Comparison of ENCODE assay signal across 9 mouse cellular contexts in genomic region chr10:82961302-82961701, GRCm38 (mm10). TPM values are rescaled to one million over a fixed set of nuclear protein-coding genes. Genes with fewer than 3 reads are reported as not detected.
DNase-seq lines count a peak whose midpoint lies in the region; ATAC-seq and TF ChIP-seq lines count a peak whose summit lies in the region.
"Had no signal": no experiment of that assay in that cellular context is flagged by ENCODE, and none has a peak within 500 bp of the region (broad histone marks: within the 10 kb centered on the region; RNA-seq: fewer than 3 reads in every experiment).

No protein-coding gene starts in this region.

- WGBS in hindbrain, embryonic 10.5 days = 48% methylated on average over 7 of the region's 7 CpGs
- WGBS in hindbrain, embryonic 12.5 days = 54% methylated on average over 7 of the region's 7 CpGs
- 46% methylated on average over 7 of the region's 7 CpGs for WGBS in lung, embryonic 15.5 days

- no peak overlapping the region for H3K9ac ChIP-seq in hindbrain, embryonic 12.5 days
- no peak overlapping the region for H3K9ac ChIP-seq in lung, embryonic 15.5 days
- H3K9ac ChIP-seq: neural tube, embryonic 13.5 days had no signal

- TF ChIP-seq POLR2A in brain, embryonic 14.5 days (IDR thresholded peaks at IDR 0.05; ENCODE audit: borderline replicate concordance, extremely low read depth, insufficient read depth, insufficient read length, poor library complexity, severe bottlenecking) = no peak

- no peaks in the 10 kb centered on the region for H3K9me3 ChIP-seq in hindbrain, embryonic 10.5 days
- no peaks in the 10 kb centered on the region for H3K9me3 ChIP-seq in hindbrain, embryonic 12.5 days (replicated peaks)
- H3K9me3 ChIP-seq in lung, embryonic 15.5 days = no peaks in the 10 kb centered on the region
- H3K9me3 ChIP-seq: neural tube, embryonic 13.5 days had no signal

- no peak overlapping the region for H3K4me2 ChIP-seq in hindbrain, embryonic 12.5 days (replicated peaks)
- no peak overlapping the region for H3K4me2 ChIP-seq in lung, embryonic 15.5 days
- H3K4me2 ChIP-seq: neural tube, embryonic 13.5 days had no signal

- no peak overlapping the region for H3K4me3 ChIP-seq in hindbrain, embryonic 10.5 days
- no peak overlapping the region for H3K4me3 ChIP-seq in hindbrain, embryonic 12.5 days
- H3K4me3 ChIP-seq in lung, embryonic 15.5 days = no peak overlapping the region
- H3K4me3 ChIP-seq: neural tube, embryonic 13.5 days had no signal

- no peaks in the 10 kb centered on the region for H3K36me3 ChIP-seq in hindbrain, embryonic 10.5 days
- no peaks in the 10 kb centered on the region for H3K36me3 ChIP-seq in hindbrain, embryonic 12.5 days
- no peaks in the 10 kb centered on the region for H3K36me3 ChIP-seq in lung, embryonic 15.5 days
- H3K36me3 ChIP-seq: neural tube, embryonic 13.5 days had no signal

- H3K4me1 ChIP-seq in hindbrain, embryonic 10.5 days (replicated peaks) = no peaks in the 10 kb centered on the region
- H3K4me1 ChIP-seq in hindbrain, embryonic 12.5 days = no peaks in the 10 kb centered on the region
- no peaks in the 10 kb centered on the region for H3K4me1 ChIP-seq in lung, embryonic 15.5 days
- H3K4me1 ChIP-seq: neural tube, embryonic 13.5 days had no signal

- H3K27ac ChIP-seq in hindbrain, embryonic 10.5 days = no peak overlapping the region
- no peak overlapping the region for H3K27ac ChIP-seq in hindbrain, embryonic 12.5 days
- no peak overlapping the region for H3K27ac ChIP-seq in lung, embryonic 15.5 days
- H3K27ac ChIP-seq: neural tube, embryonic 13.5 days had no signal

- no peaks in the 10 kb centered on the region for H3K27me3 ChIP-seq in hindbrain, embryonic 10.5 days (ENCODE audit: insufficient read depth, poor library complexity, severe bottlenecking)
- no peaks in the 10 kb centered on the region; the same call in 1 of the 2 replicates for H3K27me3 ChIP-seq in hindbrain, embryonic 12.5 days
- no peaks in the 10 kb centered on the region for H3K27me3 ChIP-seq in lung, embryonic 15.5 days
- H3K27me3 ChIP-seq: neural tube, embryonic 13.5 days had no signal

- no peak for TF ChIP-seq CTCF in brain, embryonic 14.5 days (IDR thresholded peaks at IDR 0.05; ENCODE audit: borderline replicate concordance, extremely low read depth, insufficient read depth, insufficient read length)

- ATAC-seq in hindbrain, embryonic 12.5 days (ENCODE audit: low FRiP score) = no peak
- peak; percentile 57; the same call in 1 of the 2 replicates for ATAC-seq in lung, embryonic 15.5 days (ENCODE audit: borderline replicate concordance, extremely low read depth, low FRiP score, low TSS enrichment)

- peak; percentile 5 for DNase-seq in hindbrain, embryonic 10.5 days (ENCODE audit: low spot score)
- peak; percentile 35 for DNase-seq in CD4-positive helper T cell, adult 2 months (ENCODE audit: low read depth, low spot score)
- DNase-seq in brain, embryonic 14.5 days (ENCODE audit: low read depth) = peak; percentile 41
- DNase-seq in cerebellum, adult 11-12 months = no peak
- no peak for DNase-seq in adrenal gland, postnatal 25 days
- DNase-seq in kidney, adult 8-10 months = no peak

RNA-seq across cellular contexts. Expression of gene Chst11, which starts 24.0 kb away (rescaled TPM):
- polyA plus RNA-seq in hindbrain, embryonic 10.5 days (2016; fragmentation: Nextera tagmentation; extraction: Ambion mirVana) = 1.1 and 1.4 TPM in 2 replicates
- polyA plus RNA-seq in hindbrain, embryonic 12.5 days (2016; fragmentation: Nextera tagmentation; extraction: Ambion mirVana) = 2.5 and 2.7 TPM in 2 replicates
- 16.8 and 22.7 TPM in 2 replicates for polyA plus RNA-seq in brain, embryonic 14.5 days (2012; rRNA removed)
- 1.5 and 2.0 TPM in 2 replicates for polyA plus RNA-seq in lung, embryonic 15.5 days (2015; fragmentation: Nextera tagmentation; extraction: Ambion mirVana)
- 34.0 and 44.0 TPM in 2 replicates for total RNA-seq in adrenal gland, postnatal 25 days (2021)

Comparison
In these comparisons a context has a peak if more than half of its experiments do, and no peak if none do; other contexts are left out.
1. DNase-seq: peak in hindbrain, embryonic 10.5 days (single experiment), CD4-positive helper T cell, adult 2 months (single experiment) and brain, embryonic 14.5 days (single experiment); none in cerebellum, adult 11-12 months (single experiment), adrenal gland, postnatal 25 days (single experiment) and kidney, adult 8-10 months (0 of 2).